Mouse (Mus musculus) urinary bladder, adult 18-20 months (tissue): Measurements from ENCODE around the gene Dedd.
"Not testable (repeated sequence)": the region's sequence is repeated elsewhere in the genome, so short reads cannot be mapped to it uniquely, and the experiment has no call there.

Source experiments
- DNase-seq, 2 experiments: peaks; one replicate each; pipeline ENCODE4 v3.0.0; 2022; ENCODE audit warnings: low spot score in 2 of 2, mixed read lengths in 2 of 2

Gene Dedd

DNA sequence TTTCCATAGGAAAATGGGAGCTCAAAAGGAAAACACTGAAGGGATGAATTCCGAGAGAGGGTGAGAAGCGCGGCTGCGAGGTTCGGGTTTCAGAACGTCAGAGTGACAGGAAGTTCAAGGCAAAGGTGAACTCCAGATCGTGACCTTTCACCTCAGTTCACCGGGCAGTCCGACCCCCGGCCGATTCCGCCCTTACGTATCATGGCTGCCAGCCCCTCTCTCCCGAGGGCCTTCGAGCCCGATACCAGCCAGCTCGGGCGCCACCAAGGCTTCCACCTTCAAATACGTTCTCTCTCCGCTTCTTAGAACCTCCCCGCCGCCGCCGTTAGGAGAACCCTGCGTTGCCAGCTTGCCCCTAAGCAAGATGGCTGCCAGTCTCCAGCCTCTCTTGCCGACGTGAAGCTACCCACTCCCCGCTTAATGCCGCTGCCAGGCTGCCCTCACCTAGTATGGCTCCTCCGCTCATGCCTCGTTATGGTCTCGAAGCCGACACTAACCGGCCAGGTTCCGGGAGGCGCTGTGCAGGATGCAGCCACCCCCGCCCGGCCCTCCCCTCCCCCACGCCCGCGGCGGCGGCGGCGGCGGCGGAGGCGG is at the start of gene Dedd:
TSS of gene Dedd (plus strand) at position 307 of the 594 bp plus-strand sequence.
- DNase-seq: peak; percentile 87 to 88

DNA sequence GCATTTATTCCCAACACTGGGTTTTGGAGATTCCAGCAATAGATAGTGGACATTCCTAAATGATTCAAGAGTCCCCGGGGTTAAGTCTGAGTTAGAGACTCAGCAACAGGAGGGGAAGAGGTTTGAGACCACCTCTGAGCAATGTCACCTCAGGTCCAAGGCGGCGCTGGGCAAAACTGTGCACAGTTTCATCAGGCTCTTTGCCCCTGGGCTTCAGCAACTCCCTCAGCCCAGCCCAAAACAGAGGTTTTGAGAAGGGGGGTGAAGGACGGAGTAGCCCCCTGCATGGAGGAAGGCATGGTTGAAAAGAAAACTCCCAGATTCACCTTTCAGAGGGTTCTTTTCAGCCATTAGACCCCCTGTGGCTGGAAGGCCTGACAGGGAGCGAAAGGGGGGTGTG is 49.2 kb upstream of the Dedd start:
- DNase-seq: no peak

DNA sequence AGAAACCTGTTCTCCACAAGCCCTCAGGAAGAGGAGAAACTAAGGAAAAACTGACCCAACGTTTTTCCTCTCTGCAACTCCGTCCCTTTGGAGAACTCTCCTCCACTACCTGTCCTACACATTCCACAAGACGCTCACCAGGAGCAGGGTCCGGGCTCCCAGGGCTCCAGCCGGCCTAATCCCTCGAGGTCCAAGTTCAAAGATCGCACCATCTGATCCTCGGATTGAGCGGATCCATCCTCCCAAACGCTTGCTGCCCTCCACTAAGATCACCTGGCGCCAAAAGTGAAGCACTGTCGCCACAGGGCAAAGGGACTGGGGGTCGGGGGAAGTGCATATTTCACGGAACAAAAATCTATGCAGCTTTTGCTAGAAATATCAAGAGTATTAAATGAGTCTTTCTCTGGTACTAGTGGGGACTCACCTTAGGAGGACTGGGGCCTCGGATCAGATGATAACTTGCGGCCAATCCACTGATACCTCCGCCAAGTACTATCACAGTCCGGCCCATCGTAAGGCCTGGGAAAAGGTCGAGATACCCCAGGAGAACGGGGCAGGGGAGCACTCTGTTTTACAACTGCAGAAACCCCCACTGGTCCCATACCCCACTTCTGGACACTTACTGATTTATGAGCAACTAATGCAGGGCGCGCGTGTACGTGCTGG is 48.6 kb upstream of the Dedd start:
- DNase-seq: no peak

DNA sequence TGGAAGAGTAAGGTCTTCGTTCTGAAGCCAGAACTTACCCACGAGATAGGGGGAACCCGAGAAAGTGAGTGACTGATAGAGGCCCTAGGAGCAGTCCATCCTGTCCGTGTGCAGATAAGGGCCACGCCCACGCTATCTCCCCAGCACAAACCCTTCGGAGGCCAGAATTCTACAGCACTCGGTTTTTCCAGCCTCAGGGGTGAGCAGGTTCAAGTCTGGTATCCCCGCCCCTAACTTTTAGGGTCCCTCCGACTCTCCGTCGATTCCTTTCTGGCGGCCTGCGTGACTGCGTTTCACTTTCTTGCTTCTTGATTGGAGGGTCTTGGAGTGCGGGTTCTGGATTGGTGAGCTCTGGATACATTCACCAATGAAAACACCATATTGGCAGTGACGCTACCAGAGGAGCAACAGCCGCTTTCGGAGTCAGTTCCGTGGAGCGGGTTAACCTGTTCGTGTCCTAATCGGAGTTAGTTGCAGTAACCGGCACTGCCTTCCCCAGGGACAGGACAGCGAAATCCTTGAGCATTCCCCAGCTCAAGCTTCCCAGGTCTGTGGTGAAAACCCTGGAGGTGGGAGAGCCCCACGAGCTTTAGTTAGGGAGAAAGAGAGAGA is 47.9 kb upstream of the Dedd start, which contains the start of gene Ppox:
TSS of gene Ppox (minus strand) at position 271 of the 612 bp plus-strand sequence.
- peak; percentile 73 to 93 for DNase-seq

DNA sequence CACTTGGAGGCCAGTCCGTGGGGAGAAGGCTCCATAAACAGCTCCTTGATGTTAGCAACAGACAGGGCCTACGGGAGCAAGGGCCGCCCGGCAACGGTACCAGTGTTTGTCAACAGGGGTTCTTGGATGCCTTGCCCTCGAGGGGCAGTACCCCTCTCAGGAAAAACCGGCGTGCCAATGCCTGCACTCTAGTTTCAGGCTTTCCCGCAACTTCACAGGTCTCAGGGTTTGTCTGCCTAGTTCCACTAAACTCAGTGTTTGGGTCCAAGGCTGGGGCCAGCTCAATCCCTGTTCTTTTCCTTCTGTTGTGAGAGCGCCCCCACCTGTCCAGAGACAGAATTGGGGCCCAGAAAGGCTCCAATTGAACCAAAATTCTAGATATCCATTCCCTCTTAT is 47.4 kb upstream of the Dedd start:
- peak; percentile 67 to 88 for DNase-seq

DNA sequence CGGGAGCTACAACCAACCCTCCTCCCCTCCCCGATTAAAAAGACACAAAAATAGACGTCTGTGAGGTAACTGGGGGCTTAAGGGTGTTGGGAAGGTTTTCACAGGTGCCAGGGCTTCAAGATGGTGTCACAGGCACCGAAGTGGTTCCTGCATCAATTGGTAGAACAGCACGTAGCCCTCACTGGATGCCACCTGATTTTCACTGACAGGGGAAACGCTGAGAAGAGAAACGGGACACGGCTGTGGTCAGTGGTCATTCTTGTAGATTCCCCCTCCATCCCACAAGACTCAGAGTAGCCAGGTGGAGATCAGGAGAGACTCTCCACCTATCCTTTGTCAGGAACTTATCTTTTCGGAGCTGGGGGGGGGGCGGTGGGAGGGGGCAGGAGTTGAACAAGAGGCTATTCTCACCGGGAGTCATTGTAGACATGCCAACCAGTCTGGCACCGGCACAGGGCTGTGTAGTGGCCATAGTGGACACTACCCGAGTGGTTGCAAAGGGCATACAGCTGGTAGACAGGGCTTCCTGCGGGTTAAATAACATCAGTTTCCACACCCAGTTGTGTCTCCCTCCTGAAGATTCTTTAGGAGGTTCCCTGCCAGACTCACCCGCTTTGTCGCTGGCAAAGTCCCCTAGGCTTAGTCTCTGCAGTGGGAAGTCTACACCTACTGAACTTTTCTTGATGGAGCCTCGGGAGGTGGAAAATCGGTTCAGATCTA is 46.7 kb upstream of the Dedd start:
- DNase-seq: peak in 1 of 2 experiments; percentile 0

DNA sequence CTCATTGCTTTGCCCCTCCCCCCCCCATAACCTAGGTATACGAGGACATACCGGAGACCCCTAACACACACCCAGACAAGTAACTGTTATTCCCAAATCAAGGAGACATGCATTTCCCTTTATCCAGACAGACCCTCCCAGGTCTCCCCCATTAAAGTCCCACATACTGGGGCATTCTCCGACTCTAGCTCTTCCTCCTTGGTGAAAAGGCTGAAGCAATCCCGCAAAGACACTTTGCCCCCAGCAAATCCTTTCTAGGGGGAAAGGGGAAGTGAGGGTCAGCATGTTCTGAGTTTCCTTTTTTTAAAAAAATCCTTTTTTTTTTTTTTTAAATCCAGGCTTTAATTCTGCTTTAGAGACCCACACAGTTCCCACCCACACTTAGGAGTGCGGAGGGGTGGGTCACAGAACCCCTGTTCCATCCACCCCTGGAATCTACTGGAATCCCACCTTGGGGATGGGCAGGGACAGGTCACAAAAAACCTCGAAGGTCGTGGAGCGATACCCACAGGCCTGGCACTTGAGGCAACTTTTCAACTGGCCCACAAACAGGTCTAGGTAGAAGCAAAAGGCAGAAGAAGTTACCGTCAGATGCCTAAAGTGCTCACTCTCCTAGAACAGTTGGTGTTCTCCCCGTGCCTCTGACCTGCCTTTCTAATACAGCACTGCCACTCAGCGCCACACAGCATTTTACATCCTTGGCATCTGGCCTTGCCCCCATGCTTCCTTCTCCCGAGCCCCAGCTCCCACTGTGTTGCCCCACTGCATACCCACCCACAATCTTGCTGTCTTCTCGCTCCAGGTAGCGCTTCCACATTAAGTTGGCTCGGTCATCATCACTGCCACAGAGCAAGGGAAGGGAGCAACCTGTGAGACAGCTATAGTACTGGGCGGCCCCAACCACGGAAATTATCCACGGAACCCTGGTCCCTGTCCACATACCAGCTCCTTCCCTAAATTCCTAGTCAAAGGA is 45.5 kb upstream of the Dedd start:
- no peak for DNase-seq

DNA sequence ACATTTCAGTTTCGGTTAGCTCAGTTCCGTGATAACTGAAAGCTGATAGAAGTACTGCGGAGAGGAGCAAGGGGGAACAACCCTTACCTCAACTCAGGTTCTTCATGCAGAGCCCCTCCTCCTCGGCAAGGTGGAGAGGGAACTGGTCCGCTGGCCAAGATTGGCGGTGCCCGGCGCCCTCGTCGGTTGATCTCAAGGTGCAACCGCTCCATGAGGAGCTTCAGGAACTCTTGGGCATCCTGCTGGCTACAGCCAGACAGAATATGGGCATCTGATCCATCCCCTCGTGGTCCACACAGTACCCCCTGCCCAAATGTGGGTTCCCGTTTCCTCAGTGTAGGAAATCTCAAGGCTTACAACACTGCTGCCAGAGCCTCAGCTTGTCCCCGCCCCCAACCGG is 44.5 kb upstream of the Dedd start:
- DNase-seq: no peak

DNA sequence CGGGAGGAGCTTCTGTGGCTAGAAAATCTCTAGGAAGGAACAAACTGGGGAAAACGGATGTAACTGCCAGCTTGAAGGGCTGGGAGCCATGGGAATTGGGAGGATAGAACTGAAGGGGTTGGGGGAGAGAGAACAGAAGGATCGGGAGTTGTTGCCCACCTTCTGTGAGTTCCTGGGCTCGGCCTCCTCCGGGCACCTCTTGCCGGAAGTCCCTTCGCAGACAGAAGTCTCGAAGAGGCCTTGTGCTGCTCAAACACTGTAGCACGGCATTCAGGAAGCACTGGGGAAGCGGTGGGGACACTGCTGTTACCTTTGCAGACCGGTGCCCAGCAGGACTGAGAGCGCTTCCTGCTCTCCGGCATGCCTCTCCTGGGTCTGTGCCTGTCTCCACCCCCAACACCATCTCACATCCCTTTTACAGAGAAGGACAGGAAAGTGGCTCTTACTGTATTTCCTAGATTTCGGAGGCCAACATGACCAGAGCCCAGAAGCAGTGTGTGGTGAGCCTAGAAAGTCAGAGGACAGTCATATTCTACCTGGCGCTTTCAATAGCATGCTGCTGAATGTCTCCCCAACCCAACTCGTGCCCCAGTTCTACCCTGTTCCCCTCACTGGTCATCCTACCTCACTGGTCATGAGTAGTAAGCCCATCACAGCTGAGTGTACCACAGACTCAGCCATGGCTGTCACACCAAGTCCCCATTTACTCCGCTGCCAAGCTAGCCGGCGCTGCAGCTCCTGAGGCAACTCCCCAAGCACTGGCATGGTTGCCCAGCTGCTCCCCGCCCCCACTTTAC is 43.7 kb upstream of the Dedd start:
- no peak for DNase-seq

DNA sequence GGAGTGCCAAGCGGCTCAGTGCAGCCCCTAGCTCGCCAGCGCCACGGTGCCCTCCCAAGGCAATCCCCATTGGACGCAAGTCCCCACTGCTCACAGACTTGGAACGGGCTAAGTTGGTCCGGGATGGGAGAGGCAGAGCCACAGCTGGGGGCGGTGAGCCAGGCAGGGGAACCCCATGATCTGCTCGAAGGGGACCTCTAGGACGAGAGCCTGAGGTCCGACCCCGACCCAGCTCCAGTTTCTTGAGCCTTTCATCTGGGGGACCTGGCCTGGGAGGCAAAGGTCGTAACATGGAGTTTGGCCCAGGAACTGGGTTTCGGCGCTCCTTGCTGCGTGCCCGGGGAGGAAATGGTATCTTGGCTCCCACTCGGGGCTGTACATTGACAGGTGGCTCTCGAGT is 42.4 kb upstream of the Dedd start:
- no peak for DNase-seq

DNA sequence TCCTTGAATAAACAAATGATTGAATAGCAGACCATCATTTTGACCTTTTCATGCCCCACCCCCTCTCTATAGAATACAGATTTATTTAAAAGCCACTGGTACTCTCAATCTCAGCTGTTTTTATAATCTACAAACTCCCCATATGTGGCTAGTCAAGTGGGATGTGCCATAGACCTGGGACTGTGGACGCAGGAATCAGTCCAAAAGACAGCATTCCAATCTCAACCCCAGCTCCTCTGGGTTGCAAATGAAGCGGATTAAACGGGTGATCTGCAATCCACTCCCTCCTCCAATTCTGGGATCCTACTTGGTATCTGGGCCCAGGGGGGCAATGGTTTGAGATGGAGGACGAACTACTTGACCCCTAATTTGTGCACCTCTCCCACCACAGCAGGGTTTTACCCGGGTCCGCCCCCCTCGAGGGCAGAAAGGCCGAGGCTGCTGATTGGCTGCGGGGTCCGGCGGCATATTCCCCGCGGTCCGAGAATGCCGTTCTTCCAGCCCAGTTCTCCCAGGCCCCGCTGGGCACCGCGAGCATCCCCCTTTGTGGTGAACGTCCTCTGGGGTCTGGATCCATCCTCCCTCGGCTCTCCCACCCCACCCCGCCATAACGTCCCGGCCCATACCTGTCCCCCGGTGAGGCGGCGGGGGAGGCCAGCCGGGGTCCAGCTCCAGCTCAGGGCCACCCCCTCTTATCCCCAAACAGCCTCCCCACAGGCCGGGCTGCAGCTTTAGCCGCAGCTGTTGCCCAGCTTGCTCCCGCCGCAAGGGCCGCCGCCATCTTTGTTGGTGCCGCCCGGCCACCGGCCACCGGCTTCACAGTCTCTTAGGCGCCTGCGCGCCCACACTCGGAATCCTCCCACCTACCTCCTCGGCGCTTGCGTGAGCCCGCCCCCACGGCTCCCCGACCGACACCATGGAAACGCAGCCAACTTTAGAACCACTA is 41.5 kb upstream of the Dedd start, which contains the start of gene Usp21:
TSS of gene Usp21 (minus strand) at position 856 of the 946 bp plus-strand sequence.
- peak; percentile 86 to 89 for DNase-seq

DNA sequence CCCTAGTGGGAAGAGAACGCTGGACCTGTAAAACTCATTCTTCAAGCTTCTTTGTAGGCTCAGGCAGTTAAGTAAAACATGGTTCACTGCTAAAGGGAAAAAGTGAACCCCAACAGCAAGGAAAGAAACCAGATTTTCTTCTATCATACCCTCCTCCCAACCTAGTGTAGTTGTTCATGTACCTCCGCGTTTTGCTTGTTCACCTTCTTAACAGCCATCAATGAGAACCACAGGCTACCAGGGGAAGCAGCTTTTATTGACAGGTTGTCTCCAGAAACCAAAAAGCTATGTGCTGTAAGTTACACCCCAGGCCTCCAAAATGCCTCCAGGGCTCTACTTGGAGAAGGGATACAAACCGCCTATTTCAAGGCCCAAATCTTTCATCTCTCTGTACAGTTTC is 40.6 kb upstream of the Dedd start:
- no peak for DNase-seq

DNA sequence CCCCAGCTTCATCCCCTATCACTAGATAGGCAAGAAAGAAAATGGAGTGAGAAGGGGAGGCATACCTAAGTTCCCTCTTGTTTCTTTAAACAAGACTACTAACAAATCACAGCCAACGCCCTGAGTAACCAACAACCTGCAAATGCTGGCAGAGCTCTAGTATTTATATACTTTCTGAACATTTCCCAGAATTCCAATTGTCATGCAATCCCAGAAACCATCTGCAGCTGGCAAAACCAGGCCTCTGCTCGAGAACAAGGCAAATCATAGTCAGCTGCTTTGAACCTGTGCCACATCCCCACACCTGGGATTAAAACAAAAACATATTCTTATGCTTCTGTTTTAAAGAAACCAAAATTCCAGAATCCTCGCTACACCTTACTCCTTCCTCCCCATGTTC is 35.6 kb upstream of the Dedd start:
- DNase-seq: no peak

DNA sequence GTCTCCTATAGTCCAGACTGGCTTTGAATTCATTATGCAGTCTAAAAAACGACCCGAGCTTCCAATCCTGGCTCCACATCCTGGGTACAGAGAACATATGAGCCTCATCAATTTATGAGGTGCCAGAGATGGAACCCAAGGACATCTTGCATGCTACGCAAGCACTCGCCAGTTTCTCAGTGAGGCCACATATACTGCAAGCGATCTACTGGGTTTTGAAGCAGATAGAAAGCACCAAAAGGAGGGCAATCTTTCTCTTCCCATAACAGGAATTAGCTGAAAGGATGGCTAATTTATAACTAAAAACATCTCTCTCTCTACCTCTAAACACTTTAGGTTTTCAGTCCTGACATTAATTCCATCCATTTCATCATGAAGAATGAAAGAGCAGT is 35.0 kb upstream of the Dedd start:
- no peak for DNase-seq

DNA sequence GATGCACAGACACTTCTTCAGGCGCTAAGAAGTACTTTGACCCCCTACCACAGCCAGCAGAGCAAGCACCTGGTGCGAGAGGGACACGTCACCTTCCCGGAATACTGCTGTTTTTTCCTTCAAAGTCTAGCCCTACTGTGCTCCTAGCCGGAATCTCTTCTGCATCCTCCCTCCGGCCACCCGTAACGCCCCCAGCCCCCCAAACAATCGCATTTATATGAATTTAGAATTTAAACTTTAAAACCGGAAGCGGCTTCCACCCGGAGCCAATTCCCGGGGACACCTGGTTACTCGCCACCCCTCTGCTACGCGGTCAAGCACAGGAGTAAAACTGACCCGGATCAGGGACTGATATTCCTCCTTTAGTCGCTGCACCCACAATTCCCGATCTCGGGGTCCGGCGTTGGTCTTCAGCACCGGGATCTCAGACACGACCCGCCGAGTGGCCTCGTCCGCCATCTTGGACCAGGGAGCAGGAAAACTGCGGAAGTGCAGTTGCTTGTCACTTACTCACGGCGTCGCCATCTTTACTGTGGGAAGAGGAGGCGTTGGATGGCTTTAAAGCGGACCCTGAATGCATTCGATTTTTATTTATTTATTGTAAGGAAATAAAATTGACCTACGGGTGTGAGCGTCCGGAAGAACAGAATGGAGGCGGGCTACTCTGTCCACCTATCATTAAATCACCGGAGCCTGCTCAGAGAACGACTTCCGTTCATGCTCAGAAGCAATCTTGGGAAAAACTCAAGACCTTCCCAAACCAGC is 34.5 kb upstream of the Dedd start, which contains the start of gene Ufc1:
TSS of gene Ufc1 (minus strand) at position 727 of the 765 bp plus-strand sequence.
- DNase-seq: peak; percentile 81 to 86

DNA sequence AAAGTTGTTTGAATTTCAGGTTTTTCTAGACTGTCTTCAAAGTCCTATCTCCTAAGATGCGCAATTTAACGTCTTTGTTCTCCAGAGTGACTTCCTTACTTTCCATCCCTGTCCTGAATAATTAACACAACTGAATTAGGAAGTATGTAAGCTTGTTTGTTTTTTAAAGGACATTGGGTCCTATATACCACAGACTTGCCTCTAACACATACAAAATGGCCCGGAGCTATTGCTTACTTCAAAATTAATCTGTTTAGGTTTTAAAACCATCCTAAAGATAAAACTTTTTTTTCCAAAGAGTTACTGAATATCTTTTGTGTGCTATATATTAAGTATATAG is 33.9 kb upstream of the Dedd start:
- no peak for DNase-seq

DNA sequence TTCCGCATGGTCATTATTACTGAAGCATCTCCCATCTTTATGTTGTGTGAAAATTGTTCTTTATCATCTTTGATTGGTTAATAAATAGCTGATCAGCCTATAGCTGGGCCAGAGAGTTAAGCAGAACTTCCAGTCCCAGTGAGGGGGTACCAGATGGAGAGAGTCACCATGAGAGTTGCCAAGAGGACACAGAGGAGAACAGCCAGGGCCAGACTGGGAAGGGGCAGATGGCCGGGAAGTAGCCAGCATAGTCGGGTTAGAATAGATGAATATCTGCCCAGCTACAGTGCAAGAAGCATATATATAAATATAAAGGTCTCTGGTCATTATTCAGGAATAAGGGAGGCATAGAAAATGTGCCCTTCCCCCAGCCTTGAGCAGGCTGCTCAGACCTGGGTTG is 30.7 kb upstream of the Dedd start:
- no peak for DNase-seq

DNA sequence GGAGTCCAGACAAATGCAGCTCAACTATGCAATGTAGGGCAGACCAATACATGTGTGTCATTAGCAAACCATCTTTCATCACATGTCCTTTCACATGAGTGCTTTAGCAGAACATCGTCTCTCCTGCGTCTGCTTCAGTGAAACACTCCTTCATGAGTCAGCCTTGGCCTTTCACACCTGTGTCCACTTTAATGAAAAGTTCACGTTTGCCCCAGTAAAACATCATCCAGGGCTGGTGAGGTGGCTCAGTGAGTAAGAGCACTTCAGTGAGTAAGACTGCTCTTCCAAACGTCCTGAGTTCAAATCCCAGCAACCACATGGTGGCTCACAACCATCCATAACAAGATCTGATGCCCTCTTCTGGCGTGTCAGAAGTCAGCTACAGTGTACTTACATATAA is 22.8 kb upstream of the Dedd start:
- DNase-seq: not testable (repeated sequence)

DNA sequence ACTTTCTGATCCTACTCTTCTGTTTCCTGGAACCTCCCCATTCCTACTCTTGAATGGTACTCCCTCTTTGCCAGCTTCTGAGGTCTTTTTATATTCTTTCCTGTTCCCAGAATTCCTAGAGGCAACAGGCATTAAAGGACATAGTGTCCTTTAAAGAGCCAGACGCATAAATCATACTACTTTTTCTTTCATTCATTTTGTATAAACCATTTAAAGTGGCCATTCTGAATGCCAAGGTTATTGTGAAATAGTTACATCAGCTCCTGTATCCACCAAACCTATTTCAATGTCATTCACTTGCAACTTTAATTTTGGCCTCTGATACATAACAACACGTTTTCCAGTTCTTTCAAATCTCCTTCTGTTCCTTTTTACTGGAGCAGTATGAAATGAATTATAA is 19.6 kb upstream of the Dedd start:
- no peak for DNase-seq
